Mouse (Mus musculus): ENCODE measurements around the gene Gng8.

The Gng8 gene

DNA sequence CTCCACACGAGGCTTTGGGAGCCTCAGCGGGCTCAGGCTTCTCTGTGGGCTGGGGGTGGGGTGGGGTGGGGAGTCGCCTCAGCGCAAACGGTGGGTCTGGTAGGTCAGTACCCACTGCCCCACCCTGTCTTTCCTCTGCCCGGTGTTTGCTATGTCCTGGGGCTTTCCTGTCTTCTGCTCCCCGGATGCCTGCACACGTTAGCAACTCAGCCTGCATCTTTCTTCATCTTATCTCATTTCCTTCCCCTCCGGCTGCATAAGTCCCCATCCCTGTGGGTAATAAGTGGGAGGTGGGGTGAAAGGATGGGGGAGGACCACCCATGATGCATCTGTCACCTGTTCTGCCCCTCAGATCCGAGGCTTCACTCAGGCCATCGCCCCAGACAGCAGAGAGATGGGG, 16.8 kb downstream of the Gng8 start:
- DNase-seq (ENCODE audit: low spot score): no peak

- no peak for DNase-seq (ENCODE audit: low spot score)
Observed at GRCm38 (mm10) chr7:16908859-16909258, 17.3 kb downstream of the Gng8 start.

DNA sequence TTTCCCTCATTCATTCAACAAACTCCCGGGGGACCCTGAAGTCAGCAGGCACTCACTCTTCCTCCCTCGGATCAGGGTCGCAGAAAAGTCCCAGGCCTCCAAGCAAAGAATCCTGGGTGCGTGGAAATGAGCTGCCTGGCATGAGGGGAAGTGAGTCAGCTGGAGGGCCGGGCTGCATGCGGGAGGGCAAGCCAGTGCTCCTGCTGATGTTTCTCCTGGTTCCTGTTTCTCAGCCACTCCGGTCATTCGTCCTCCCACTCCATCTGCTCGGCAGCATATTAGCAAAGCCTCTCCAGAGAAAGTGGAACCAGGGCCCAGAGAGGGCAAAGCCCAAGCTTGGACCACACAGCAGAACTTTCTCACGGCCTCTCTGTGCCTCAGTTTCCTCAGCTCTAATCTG, 18.3 kb downstream of the Gng8 start:
- DNase-seq (ENCODE audit: low spot score): no peak

- no peak for DNase-seq (ENCODE audit: low spot score)
Observed at GRCm38 (mm10) chr7:16911904-16912303, 20.3 kb downstream of the Gng8 start.

GRCm38 (mm10) chr7:16912360-16912759, 20.8 kb downstream of the Gng8 start:
- no peak for DNase-seq (ENCODE audit: low spot score)

GRCm38 (mm10) chr7:16913806-16914452, 22.3 kb downstream of the Gng8 start:
- DNase-seq (ENCODE audit: low spot score): peak; percentile 88

DNA sequence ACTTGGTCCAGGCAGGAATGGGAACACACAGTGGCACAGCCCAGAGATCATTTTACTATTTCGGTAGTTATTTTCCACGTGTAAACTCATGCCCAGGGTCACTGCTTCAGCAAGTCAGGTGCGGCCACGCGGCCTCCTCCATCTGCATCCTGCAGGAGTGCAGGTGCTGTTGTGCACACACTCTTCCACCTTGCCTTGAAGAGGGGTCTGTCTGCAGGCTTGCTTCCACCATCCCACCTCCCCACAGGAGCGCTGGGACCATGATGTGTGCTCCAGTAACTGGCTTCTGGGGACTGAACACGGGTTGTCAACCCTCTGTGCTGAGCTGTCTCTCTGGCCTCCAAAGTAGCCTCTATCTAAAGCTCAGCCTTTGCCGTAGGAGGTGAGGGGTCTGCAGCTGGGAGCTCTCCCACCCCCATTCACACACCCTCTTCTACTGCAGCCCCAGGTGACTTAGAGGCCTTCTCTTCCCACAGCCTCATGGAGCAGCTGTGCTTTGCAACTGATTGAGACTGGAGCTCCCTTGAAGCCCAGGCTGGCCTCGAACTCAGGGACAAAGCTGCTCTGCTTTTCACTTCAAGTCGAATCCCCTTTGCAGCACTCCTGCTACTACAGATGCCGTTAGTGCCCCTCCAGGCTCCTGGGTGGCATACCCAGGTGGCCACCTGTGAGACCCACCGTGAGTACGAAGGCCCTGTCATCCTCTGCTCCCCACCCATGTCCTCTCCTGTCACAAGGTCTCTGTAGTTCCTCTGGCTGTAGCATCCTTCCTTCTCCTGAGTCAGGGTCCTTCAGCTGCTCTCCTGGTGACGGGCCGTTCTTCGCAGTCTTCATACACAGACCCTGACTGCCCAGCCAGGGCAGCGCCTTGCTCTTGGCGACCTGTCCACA, 23.1 kb downstream of the Gng8 start:
- DNase-seq (ENCODE audit: low spot score): no peak

GRCm38 (mm10) chr7:16915461-16916340, 24.1 kb downstream of the Gng8 start:
- no peak for DNase-seq (ENCODE audit: low spot score)

GRCm38 (mm10) chr7:16916342-16917265, 25.0 kb downstream of the Gng8 start:
- DNase-seq (ENCODE audit: low spot score): no peak

GRCm38 (mm10) chr7:16917447-16917846, 25.9 kb downstream of the Gng8 start:
- DNase-seq (ENCODE audit: low spot score): no peak

DNA sequence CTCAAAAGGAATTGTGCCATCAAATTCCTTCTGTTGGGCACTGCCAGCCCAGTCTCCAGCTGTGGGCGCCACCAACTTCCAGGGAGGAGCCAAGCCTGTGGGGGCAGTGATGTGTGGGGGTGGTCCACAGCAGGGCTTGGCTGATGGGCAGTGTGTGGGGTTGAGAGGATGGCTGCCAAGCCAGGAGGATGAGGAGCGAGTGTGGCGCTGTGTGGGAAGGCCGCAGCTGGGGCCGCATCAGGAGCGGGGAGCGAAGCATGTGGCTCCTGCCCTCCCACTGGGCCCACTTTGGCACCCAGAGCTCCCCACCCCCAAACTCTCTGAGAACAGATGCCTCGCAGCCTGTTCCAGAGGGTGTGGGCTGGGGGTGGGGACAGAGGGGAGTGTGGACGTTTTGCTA, 26.4 kb downstream of the Gng8 start:
- no peak for DNase-seq (ENCODE audit: low spot score)

DNA sequence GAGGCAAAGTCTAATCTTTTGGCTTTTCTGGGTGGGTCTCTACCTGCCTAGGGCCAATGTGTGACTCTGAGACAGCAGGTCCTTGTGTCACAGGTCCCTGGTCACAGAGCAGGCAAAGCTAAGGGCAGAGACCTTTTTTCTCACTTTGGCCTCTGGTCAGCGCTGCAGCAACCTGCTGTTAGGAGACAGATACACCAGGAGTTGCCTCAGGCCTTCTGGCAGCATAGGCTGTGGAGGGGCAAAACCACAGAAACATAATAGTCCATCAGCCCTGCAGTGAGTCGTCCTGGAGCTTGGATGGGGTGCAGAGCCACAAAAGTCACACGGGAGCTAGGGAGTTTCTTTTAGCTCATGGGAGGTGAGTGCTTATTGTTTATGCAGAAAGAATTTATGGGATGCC, 27.1 kb downstream of the Gng8 start:
- no peak for DNase-seq (ENCODE audit: low spot score)

DNA sequence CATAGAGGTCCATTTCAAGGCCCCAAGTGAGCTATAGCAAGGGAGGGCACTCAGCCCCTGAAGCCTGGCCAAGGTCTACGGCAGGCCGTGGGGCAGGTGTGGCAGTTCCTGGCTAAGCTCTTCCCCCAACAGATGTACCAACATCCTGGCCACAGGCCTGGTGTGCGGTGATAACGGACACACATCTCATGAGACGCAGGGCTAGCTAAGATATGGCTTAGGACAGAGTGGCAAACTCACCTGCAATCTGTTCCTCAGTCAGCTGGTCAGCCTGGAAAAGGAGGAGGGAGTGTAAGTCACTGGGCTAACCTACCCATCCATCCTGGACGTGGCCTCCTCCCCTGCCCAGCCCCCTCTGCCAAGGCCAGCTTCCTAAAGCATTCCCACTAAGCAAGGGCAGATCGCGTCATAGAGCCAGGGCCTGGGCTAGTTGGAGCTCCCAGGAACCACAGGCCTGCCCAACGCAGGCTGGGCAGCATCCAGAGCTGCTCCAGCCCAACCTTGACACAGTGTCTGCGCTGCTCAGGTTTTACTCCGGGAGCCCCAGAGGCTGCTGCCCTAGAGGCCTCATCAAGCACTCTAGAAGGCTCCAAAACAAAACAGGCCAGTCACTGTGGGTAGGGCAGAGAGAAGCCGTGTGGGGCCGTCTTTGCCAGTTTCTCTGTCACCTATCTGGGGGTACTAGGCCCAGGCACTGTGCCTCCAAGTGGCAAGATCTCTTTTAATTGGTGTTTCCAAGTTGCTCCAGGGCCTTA, 28.0 kb downstream of the Gng8 start:
- no peak for DNase-seq (ENCODE audit: low spot score)

DNA sequence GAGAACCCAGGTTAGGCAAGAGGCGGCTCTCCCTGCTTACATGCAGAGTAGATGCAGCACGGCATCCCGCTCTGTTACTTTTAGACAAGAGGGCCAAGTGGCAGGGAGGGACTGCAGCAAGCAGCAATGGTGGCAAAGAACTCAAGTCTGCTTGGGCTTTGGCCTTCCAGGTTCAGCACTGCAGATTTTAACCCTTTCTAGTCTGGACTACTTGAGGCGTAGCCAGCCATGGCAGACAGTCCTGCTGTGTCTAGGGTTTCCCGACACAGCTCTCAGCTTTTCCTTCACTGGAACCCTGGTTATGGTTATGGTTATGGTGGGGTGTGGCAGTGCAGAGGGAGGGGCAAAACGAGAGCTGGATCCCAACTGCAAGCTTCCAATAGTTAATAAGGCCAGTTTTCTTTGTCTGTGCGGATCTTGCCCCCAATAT, 28.6 kb downstream of the Gng8 start:
- no peak for DNase-seq (ENCODE audit: low spot score)

DNA sequence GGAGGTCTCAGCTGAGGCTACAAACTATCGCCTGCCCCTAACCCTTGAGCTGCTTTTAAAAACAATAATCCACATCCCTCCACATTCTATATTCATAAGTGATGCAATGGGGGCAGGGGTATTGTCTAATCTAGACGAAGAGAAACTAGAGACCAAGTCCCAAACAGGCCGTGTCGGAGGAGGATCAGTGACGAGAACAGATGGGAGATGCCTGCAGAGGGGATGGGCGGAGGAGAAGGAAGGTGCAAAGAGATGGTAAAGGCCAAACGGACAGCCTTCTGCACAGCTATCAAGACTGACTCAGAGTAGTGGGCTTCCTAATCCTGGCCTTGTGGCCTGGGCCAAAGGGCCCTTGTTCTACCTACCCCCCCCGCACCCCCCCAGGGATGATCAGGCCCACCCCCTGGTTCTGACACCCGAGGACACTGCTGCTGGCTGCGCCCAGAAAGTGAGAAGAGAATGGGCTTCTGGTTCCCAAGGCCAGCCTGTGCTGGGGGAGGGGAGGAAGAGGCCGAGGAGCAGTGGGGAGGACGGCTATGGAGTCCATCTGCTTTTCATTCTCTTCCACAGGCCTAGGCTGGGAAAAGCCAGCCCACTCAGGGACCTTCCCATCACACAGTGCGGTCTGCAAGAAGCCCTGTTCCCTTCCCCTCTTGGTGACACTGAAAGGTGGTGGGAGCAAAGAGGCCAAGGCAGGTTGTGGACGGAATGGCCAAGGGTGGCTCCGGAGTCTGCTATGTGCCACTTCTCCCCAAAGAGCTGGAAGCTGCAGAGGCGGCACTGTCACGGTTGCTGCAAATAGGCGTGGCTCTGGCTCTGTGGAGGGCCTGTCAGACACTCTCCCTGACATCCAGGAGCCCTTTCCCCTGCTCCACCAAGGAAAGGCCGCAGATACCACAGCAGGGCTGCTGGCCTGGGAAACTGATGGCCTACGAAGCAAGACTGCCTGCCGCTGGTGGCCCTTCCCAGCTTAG, 29.5 kb downstream of the Gng8 start:
- DNase-seq (ENCODE audit: low spot score): no peak

GRCm38 (mm10) chr7:16921881-16922335, 30.3 kb downstream of the Gng8 start:
- no peak for DNase-seq (ENCODE audit: low spot score)

GRCm38 (mm10) chr7:16922360-16922973, 30.9 kb downstream of the Gng8 start:
- no peak for DNase-seq (ENCODE audit: low spot score)

DNA sequence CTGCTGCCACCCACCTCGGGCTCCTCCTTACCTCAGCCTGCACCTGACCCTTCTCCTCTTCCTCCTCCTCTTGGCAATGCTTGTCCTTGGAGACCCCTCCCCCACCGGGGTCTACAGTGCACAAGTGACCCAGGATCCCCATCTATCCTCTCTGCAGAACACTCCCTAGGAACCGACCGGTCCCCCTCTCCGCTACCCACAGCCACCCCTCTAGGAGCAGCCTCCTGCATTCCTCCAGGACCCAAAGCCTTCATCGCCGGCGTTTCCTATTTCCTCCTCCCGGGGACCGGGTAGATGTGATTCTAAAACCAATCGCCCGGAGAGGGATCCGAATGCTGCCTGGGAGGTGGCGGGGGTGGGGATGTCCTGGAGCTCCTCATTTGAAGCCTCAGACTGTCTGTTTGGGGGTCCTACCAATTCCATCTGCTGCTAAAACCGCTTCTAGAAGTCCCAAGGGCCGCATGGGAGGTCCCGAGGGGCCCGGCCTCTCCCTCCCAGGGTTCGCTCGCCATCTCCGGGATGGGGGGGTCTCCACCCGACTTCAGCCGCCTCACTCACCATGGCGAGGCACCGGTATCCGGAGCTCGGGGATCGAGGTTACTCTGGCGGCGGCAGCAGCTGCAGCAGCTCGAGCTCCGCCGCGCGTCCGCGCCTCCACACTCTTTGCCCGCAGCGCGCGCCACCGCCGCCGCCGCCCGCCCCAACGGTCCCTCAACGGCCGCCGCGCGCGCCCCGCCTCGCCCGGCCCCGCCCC, 31.9 kb downstream of the Gng8 start:
- DNase-seq (ENCODE audit: low spot score): no peak

All from retina, embryonic 14.5 days (tissue).